Mouse (Mus musculus) hindbrain, embryonic 11.5 days (tissue): ENCODE data around the gene Hivep3. TPM values are rescaled to one million over a fixed set of nuclear protein-coding genes. Genes with fewer than 3 reads are reported as not detected.

ENCODE experiments used
- ATAC-seq: fragments of 200-750 bp; cut with Nextera tagmentation; 2 replicates; pipeline ENCODE4 v1.8.0; 2017; ENCODE audit warnings: mild to moderate bottlenecking, moderate TSS enrichment, moderate library complexity; ENCODE audit not compliant: low FRiP score
- DNase-seq: peaks from one replicate; pipeline ENCODE4 v3.0.0-alpha.2; 2015; ENCODE audit warnings: low spot score
- H3K27ac ChIP-seq: fragments of 300-500 bp; sonication (generic); 2 replicates; pipeline ENCODE4 v1.5.1; 2014; ENCODE audit warnings: mild to moderate bottlenecking, low read depth, low read length
- H3K27me3 ChIP-seq: fragments of 300-500 bp; sonication (generic); 2 replicates; pipeline ENCODE4 v1.6.1; 2014; ENCODE audit warnings: mild to moderate bottlenecking, low read length, moderate library complexity, mixed read lengths; ENCODE audit not compliant: control insufficient read depth, insufficient read depth
- H3K36me3 ChIP-seq: fragments of 300-500 bp; sonication (generic); 2 replicates; pipeline ENCODE4 v1.6.1; 2014; ENCODE audit warnings: mild to moderate bottlenecking, low read length, moderate library complexity, mixed read lengths; ENCODE audit not compliant: control insufficient read depth, insufficient read depth
- H3K4me1 ChIP-seq: fragments of 300-500 bp; sonication (generic); replicated peaks from 2 replicates; pipeline ENCODE4 v1.6.1; 2014; ENCODE audit warnings: low read length, mixed read lengths; ENCODE audit not compliant: control insufficient read depth, insufficient read depth
- H3K4me2 ChIP-seq: fragments of 300-500 bp; sonication (generic); replicated peaks from 2 replicates; pipeline ENCODE4 v1.6.1; 2014; ENCODE audit warnings: mild to moderate bottlenecking, low read depth, low read length
- H3K4me3 ChIP-seq: fragments of 300-500 bp; sonication (generic); 2 replicates; pipeline ENCODE4 v1.5.1; 2014; ENCODE audit warnings: low read depth, low read length
- H3K9ac ChIP-seq: fragments of 300-500 bp; sonication (generic); 2 replicates; pipeline ENCODE4 v1.6.1; 2014; ENCODE audit warnings: low read depth, low read length
- H3K9me3 ChIP-seq: fragments of 300-500 bp; sonication (generic); 2 replicates; pipeline ENCODE4 v1.6.1; 2016; ENCODE audit warnings: low read length; ENCODE audit not compliant: control insufficient read depth
- WGBS: fragments of 180-500 bp; shearing (Covaris S2); extraction: QIAGEN DNeasy Blood & Tissue Kit; methylation state at CpG from one replicate; pipeline ENCODE4 v1.1.7; 2014; 5-methylcytosine and 5-hydroxymethylcytosine counted together
- polyA plus RNA-seq: library from polyadenylated mRNA; unstranded; fragments of >200 nt; fragmentation: Nextera tagmentation; extraction: Ambion mirVana; gene quantifications from 2 replicates; pipeline ENCODE4 v1.2.1, GENCODE M21; 2014

Gene Hivep3
- polyA plus RNA-seq, 1 experiment from 2014 or later = 1.8 TPM

GRCm38 (mm10) chr4:120153736-120154135 lies 420.2 kb downstream of the Hivep3 start:
- H3K27me3 ChIP-seq = peaks cover 5% of the 10 kb centered on the region
- no peaks in the 10 kb centered on the region for H3K9me3 ChIP-seq
- no peak overlapping the region for H3K4me3 ChIP-seq
- H3K36me3 ChIP-seq = no peaks in the 10 kb centered on the region
- WGBS = 90% methylated on average over 3 of the region's 3 CpGs
- H3K4me1 ChIP-seq = peaks cover under 1% of the 10 kb centered on the region; the same call in 1 of the 2 replicates
- no peak overlapping the region for H3K27ac ChIP-seq
- DNase-seq (no peak), ATAC-seq (no peak)
- H3K9ac ChIP-seq = no peak overlapping the region
- no peak overlapping the region for H3K4me2 ChIP-seq

DNA sequence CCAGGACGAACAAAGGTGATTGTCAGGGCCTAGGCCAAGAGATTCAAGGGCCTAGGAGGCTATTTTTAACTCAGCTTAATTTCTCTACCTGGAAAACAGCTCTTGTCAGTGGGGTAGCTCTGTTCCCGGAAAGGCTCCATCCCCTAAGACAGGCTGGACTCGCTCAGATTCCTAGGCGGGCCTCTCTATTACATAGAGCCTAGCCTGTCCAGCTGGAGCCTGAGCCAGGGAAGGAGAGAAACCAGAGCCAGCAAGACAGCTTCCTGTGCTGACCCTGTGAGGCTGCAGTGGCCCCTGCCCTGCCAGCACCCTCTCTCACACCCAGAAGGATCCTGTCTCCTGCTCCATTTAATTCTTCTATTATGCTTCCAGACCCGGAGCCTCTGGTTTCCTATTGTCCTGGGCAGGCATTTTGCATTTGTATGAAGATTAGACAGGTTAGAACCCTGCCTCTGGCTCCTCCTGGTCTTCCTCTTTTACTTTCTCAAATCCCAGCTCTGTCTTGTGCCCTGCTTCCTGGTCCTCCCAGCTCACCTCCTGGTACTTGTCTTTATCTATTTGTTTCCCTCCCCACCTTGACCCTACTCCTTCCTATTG lies 425.2 kb downstream of the Hivep3 start:
- Histone ChIP-seq H3K9ac (0 out of 2 replicates have a peak overlapping the region, but pooled peaks have one; percentile 11), H3K4me1 (no peaks in the 10 kb centered on the region), H3K36me3 (no peaks in the 10 kb centered on the region), H3K27ac (no peak overlapping the region), H3K4me3 (no peak overlapping the region), H3K4me2 (no peak overlapping the region), H3K9me3 (no peaks in the 10 kb centered on the region), H3K27me3 (peaks cover 6% of the 10 kb centered on the region; the same call in 1 of the 2 replicates)
- 48% methylated on average over 5 of the region's 5 CpGs for whole genome bisulfite sequencing
- ATAC-seq (no peak), DNase-seq (no peak)

- no peak within 1 kb of the TSS for H3K4me3 ChIP-seq
- WGBS = 38% methylated on average over 29 of the region's 29 CpGs
- no peak for DNase-seq
- H3K9me3 ChIP-seq = no peaks in the 10 kb centered on the region
- H3K27ac ChIP-seq = no peak within 1 kb of the TSS
- H3K4me2 ChIP-seq = no peak within 1 kb of the TSS
- H3K9ac ChIP-seq = no peak within 1 kb of the TSS
- no peaks in the 10 kb centered on the region for H3K4me1 ChIP-seq
- peaks cover 6% of the 10 kb centered on the region; the same call in 1 of the 2 replicates for H3K27me3 ChIP-seq
- no peak for ATAC-seq
- no peaks in the 10 kb centered on the region for H3K36me3 ChIP-seq
These were observed 427.8 kb downstream of the Hivep3 start, which contains the start of gene Edn2 for GRCm38 (mm10) chr4:120161166-120161949. Edn2 (plus strand) TSS chr4:120161206.

GRCm38 (mm10) chr4:120162586-120162985 lies 429.0 kb downstream of the Hivep3 start:
- no peak overlapping the region for H3K27ac ChIP-seq
- H3K4me2 ChIP-seq = no peak overlapping the region
- no peaks in the 10 kb centered on the region for H3K9me3 ChIP-seq
- ATAC-seq (no peak), DNase-seq (no peak)
- H3K36me3 ChIP-seq = no peaks in the 10 kb centered on the region
- no peaks in the 10 kb centered on the region for H3K4me1 ChIP-seq
- H3K4me3 ChIP-seq = no peak overlapping the region
- 91% methylated on average over 8 of the region's 8 CpGs for WGBS
- no peak overlapping the region for H3K9ac ChIP-seq
- peaks cover 6% of the 10 kb centered on the region; the same call in 1 of the 2 replicates for H3K27me3 ChIP-seq

- Histone ChIP-seq H3K9me3 (no peaks in the 10 kb centered on the region), H3K4me2 (no peak overlapping the region), H3K4me3 (no peak overlapping the region), H3K27ac (no peak overlapping the region), H3K36me3 (no peaks in the 10 kb centered on the region), H3K9ac (no peak overlapping the region), H3K27me3 (peaks cover 6% of the 10 kb centered on the region; the same call in 1 of the 2 replicates), H3K4me1 (no peaks in the 10 kb centered on the region)
- DNase-seq (no peak), ATAC-seq (no peak; the same call in 1 of the 2 replicates)
- WGBS = 74% methylated on average over 11 of the region's 11 CpGs
These were observed 429.7 kb downstream of the Hivep3 start for GRCm38 (mm10) chr4:120163242-120163641.

- H3K36me3 ChIP-seq = no peaks in the 10 kb centered on the region
- no peak overlapping the region for H3K4me2 ChIP-seq
- no peak overlapping the region for H3K4me3 ChIP-seq
- DNase-seq = no peak
- no peaks in the 10 kb centered on the region for H3K9me3 ChIP-seq
- H3K4me1 ChIP-seq = no peaks in the 10 kb centered on the region
- no peak for ATAC-seq
- H3K9ac ChIP-seq = no peak overlapping the region
- WGBS = 85% methylated on average over 5 of the region's 5 CpGs
- no peak overlapping the region for H3K27ac ChIP-seq
- peaks cover 4% of the 10 kb centered on the region; the same call in 1 of the 2 replicates for H3K27me3 ChIP-seq
These were observed 430.7 kb downstream of the Hivep3 start for GRCm38 (mm10) chr4:120164316-120164715.

- no peaks in the 10 kb centered on the region for H3K27me3 ChIP-seq
- no peak overlapping the region for H3K9ac ChIP-seq
- H3K4me1 ChIP-seq = no peaks in the 10 kb centered on the region
- H3K27ac ChIP-seq = no peak overlapping the region
- H3K36me3 ChIP-seq = no peaks in the 10 kb centered on the region
- H3K4me3 ChIP-seq = no peak overlapping the region
- DNase-seq (no peak), ATAC-seq (no peak)
- H3K9me3 ChIP-seq = no peaks in the 10 kb centered on the region
- H3K4me2 ChIP-seq = no peak overlapping the region
- 93% methylated on average over 6 of the region's 6 CpGs for WGBS
These were observed 434.2 kb downstream of the Hivep3 start for GRCm38 (mm10) chr4:120167778-120168177.

GRCm38 (mm10) chr4:120168346-120168745 lies 434.8 kb downstream of the Hivep3 start:
- H3K4me3 ChIP-seq = no peak overlapping the region
- H3K27ac ChIP-seq = no peak overlapping the region
- no peaks in the 10 kb centered on the region for H3K27me3 ChIP-seq
- no peaks in the 10 kb centered on the region for H3K4me1 ChIP-seq
- H3K4me2 ChIP-seq = no peak overlapping the region
- no peaks in the 10 kb centered on the region for H3K36me3 ChIP-seq
- ATAC-seq (no peak), DNase-seq (no peak)
- H3K9ac ChIP-seq = no peak overlapping the region
- 90% methylated on average over 4 of the region's 4 CpGs for WGBS
- H3K9me3 ChIP-seq = no peaks in the 10 kb centered on the region
